Mouse (Mus musculus) heart, embryonic 11.5 days (tissue): ENCODE measurements around the gene Gm20388. TPM values are rescaled to one million over a fixed set of nuclear protein-coding genes. Genes with fewer than 3 reads are reported as not detected.

Source experiments
- ATAC-seq: fragments of 200-750 bp; cut with Nextera tagmentation; replicated peaks from 2 replicates; pipeline ENCODE4 v1.8.0; 2017; ENCODE audit warnings: moderate library complexity; ENCODE audit not compliant: insufficient number of reproducible peaks, low FRiP score, low TSS enrichment
- H3K27ac ChIP-seq: fragments of 300-500 bp; sonication (generic); 2 replicates; pipeline ENCODE4 v1.5.1; 2014; ENCODE audit warnings: mild to moderate bottlenecking, low read depth, low read length
- H3K27me3 ChIP-seq: fragments of 300-500 bp; sonication (generic); 2 replicates; pipeline ENCODE4 v1.6.1; 2014; ENCODE audit warnings: mild to moderate bottlenecking, low read length, mixed read lengths; ENCODE audit not compliant: control insufficient read depth, insufficient read depth
- H3K36me3 ChIP-seq: fragments of 300-500 bp; sonication (generic); 2 replicates; pipeline ENCODE4 v1.6.1; 2014; ENCODE audit warnings: mild to moderate bottlenecking, low read length, moderate library complexity, mixed read lengths; ENCODE audit not compliant: control insufficient read depth, insufficient read depth
- H3K4me1 ChIP-seq: fragments of 300-500 bp; sonication (generic); 2 replicates; pipeline ENCODE4 v1.6.1; 2014; ENCODE audit warnings: low read length; ENCODE audit not compliant: control insufficient read depth, insufficient read depth
- H3K4me2 ChIP-seq: fragments of 300-500 bp; sonication (generic); 2 replicates; pipeline ENCODE4 v1.6.1; 2014; ENCODE audit warnings: mild to moderate bottlenecking, moderate library complexity
- H3K4me3 ChIP-seq: fragments of 300-500 bp; sonication (generic); 2 replicates; pipeline ENCODE4 v1.5.1; 2014; ENCODE audit warnings: low read depth, low read length
- H3K9ac ChIP-seq: fragments of 300-500 bp; sonication (generic); 2 replicates; pipeline ENCODE4 v1.6.1; 2014; ENCODE audit warnings: mild to moderate bottlenecking, low read depth, low read length, moderate library complexity
- H3K9me3 ChIP-seq: fragments of 300-500 bp; sonication (generic); replicated peaks from 2 replicates; pipeline ENCODE4 v1.6.1; 2016; ENCODE audit warnings: low read length; ENCODE audit not compliant: control insufficient read depth
- WGBS: fragments of 180-500 bp; shearing (Covaris S2); extraction: QIAGEN DNeasy Blood & Tissue Kit; methylation state at CpG from one replicate; pipeline ENCODE4 v1.1.7; 2014; ENCODE audit not compliant: insufficient replicate concordance; 5-methylcytosine and 5-hydroxymethylcytosine counted together
- polyA plus RNA-seq: library from polyadenylated mRNA; unstranded; fragments of >200 nt; fragmentation: Nextera tagmentation; extraction: Ambion mirVana; gene quantifications from 2 replicates; pipeline ENCODE4 v1.2.1, GENCODE M21; 2014

Gene Gm20388
- polyA plus RNA-seq, 1 experiment from 2014 or later, result 6.4 TPM

- H3K4me3 ChIP-seq, result peak overlapping the region; percentile 62
- peak overlapping the region; percentile 69 for H3K9ac ChIP-seq
- peak overlapping the region; percentile 98 for H3K4me2 ChIP-seq
- 14% methylated on average over 22 of the region's 22 CpGs for WGBS
- H3K27ac ChIP-seq, result no peak overlapping the region
- no peak for ATAC-seq
- H3K27me3 ChIP-seq, result peaks cover 26% of the 10 kb centered on the region
- H3K4me1 ChIP-seq, result peaks cover 68% of the 10 kb centered on the region
- no peaks in the 10 kb centered on the region for H3K9me3 ChIP-seq
- no peaks in the 10 kb centered on the region for H3K36me3 ChIP-seq
These were observed 319.4 kb downstream of the Gm20388 start for GRCm38 (mm10) chr8:120230081-120230480.

- peaks cover 64% of the 10 kb centered on the region for H3K4me1 ChIP-seq
- 38% methylated on average over 18 of the region's 18 CpGs for WGBS
- H3K9ac ChIP-seq, result 0 out of 2 replicates have a peak overlapping the region, but pooled peaks have one; percentile 43
- peak overlapping the region; percentile 98 for H3K4me2 ChIP-seq
- H3K27ac ChIP-seq, result no peak overlapping the region
- no peaks in the 10 kb centered on the region for H3K36me3 ChIP-seq
- peak overlapping the region; percentile 62 for H3K4me3 ChIP-seq
- H3K27me3 ChIP-seq, result peaks cover 26% of the 10 kb centered on the region
- no peak for ATAC-seq
- H3K9me3 ChIP-seq, result no peaks in the 10 kb centered on the region
These were observed 320.3 kb downstream of the Gm20388 start for GRCm38 (mm10) chr8:120230715-120231614.

GRCm38 (mm10) chr8:120231870-120232269, 321.2 kb downstream of the Gm20388 start:
- peaks cover 26% of the 10 kb centered on the region for H3K27me3 ChIP-seq
- H3K36me3 ChIP-seq, result no peaks in the 10 kb centered on the region
- peaks cover 60% of the 10 kb centered on the region for H3K4me1 ChIP-seq
- H3K4me2 ChIP-seq, result peak overlapping the region; percentile 98
- H3K9ac ChIP-seq, result no peak overlapping the region
- no peak for ATAC-seq
- whole genome bisulfite sequencing, result 50% methylated on average over 3 of the region's 3 CpGs
- H3K9me3 ChIP-seq, result no peaks in the 10 kb centered on the region
- H3K4me3 ChIP-seq, result peak overlapping the region; percentile 62; the same call in 1 of the 2 replicates
- H3K27ac ChIP-seq, result no peak overlapping the region

- no peak overlapping the region for H3K9ac ChIP-seq
- no peaks in the 10 kb centered on the region for H3K36me3 ChIP-seq
- H3K4me1 ChIP-seq, result peaks cover 55% of the 10 kb centered on the region
- peak overlapping the region; percentile 98 for H3K4me2 ChIP-seq
- H3K4me3 ChIP-seq, result peak overlapping the region; percentile 18; the same call in 1 of the 2 replicates
- H3K27me3 ChIP-seq, result peaks cover 26% of the 10 kb centered on the region
- no peak for ATAC-seq
- H3K27ac ChIP-seq, result no peak overlapping the region
- WGBS, result 53% methylated on average over 4 of the region's 4 CpGs
- no peaks in the 10 kb centered on the region for H3K9me3 ChIP-seq
These were observed 321.8 kb downstream of the Gm20388 start for GRCm38 (mm10) chr8:120232398-120232797.

- no peak overlapping the region for H3K9ac ChIP-seq
- peaks cover 2% of the 10 kb centered on the region for H3K36me3 ChIP-seq
- no peaks in the 10 kb centered on the region for H3K9me3 ChIP-seq
- peak overlapping the region; percentile 98 for H3K4me2 ChIP-seq
- no peak overlapping the region for H3K27ac ChIP-seq
- H3K4me3 ChIP-seq, result peak overlapping the region; percentile 18; the same call in 1 of the 2 replicates
- peaks cover 26% of the 10 kb centered on the region for H3K27me3 ChIP-seq
- no peak for ATAC-seq
- H3K4me1 ChIP-seq, result peaks cover 54% of the 10 kb centered on the region
- 37% methylated on average over 13 of the region's 13 CpGs for WGBS
These were observed 322.3 kb downstream of the Gm20388 start for GRCm38 (mm10) chr8:120232913-120233312.

GRCm38 (mm10) chr8:120234457-120234856, 323.8 kb downstream of the Gm20388 start:
- H3K36me3 ChIP-seq, result peaks cover 5% of the 10 kb centered on the region
- H3K9me3 ChIP-seq, result no peaks in the 10 kb centered on the region
- no peak overlapping the region for H3K27ac ChIP-seq
- H3K4me3 ChIP-seq, result no peak overlapping the region
- H3K27me3 ChIP-seq, result peaks cover 20% of the 10 kb centered on the region
- 53% methylated on average over 12 of the region's 12 CpGs for WGBS
- no peak overlapping the region for H3K4me2 ChIP-seq
- H3K4me1 ChIP-seq, result peaks cover 48% of the 10 kb centered on the region
- peak overlapping the region; percentile 43; the same call in 1 of the 2 replicates for H3K9ac ChIP-seq
- ATAC-seq, result no peak

GRCm38 (mm10) chr8:120234866-120235265, 324.2 kb downstream of the Gm20388 start:
- Histone ChIP-seq H3K27ac (no peak overlapping the region), H3K9me3 (no peaks in the 10 kb centered on the region), H3K4me3 (no peak overlapping the region), H3K9ac (peak overlapping the region; percentile 43; the same call in 1 of the 2 replicates), H3K27me3 (peaks cover 16% of the 10 kb centered on the region), H3K4me1 (peaks cover 44% of the 10 kb centered on the region), H3K36me3 (peaks cover 5% of the 10 kb centered on the region), H3K4me2 (no peak overlapping the region)
- ATAC-seq, result no peak
- WGBS, result 62% methylated on average over 8 of the region's 8 CpGs

GRCm38 (mm10) chr8:120243222-120243621, 332.6 kb downstream of the Gm20388 start:
- no peak overlapping the region for H3K4me2 ChIP-seq
- H3K4me3 ChIP-seq, result no peak overlapping the region
- 88% methylated on average over 4 of the region's 4 CpGs for WGBS
- no peak overlapping the region for H3K27ac ChIP-seq
- ATAC-seq, result no peak
- H3K36me3 ChIP-seq, result no peaks in the 10 kb centered on the region; the same call in 1 of the 2 replicates
- no peak overlapping the region for H3K9ac ChIP-seq
- H3K9me3 ChIP-seq, result no peaks in the 10 kb centered on the region
- no peaks in the 10 kb centered on the region; the same call in 1 of the 2 replicates for H3K27me3 ChIP-seq
- no peaks in the 10 kb centered on the region for H3K4me1 ChIP-seq
